Mouse (Mus musculus): ENCODE measurements around the gene Clcf1.

Clcf1 gene

GRCm38 (mm10) chr19:4220957-4221743 is 7.1 kb downstream of the Clcf1 start:
- TF ChIP-seq GATA4 (IDR thresholded peaks at IDR 0.05; ENCODE audit: insufficient replicate concordance, low read length) = no peak

GRCm38 (mm10) chr19:4222165-4222564 is 8.1 kb downstream of the Clcf1 start:
- TF ChIP-seq GATA4 (IDR thresholded peaks at IDR 0.05; ENCODE audit: insufficient replicate concordance, low read length) = no peak

- no peak for TF ChIP-seq GATA4 (IDR thresholded peaks at IDR 0.05; ENCODE audit: insufficient replicate concordance, low read length)
Measured at GRCm38 (mm10) chr19:4226779-4227178, 12.7 kb downstream of the Clcf1 start.

GRCm38 (mm10) chr19:4227446-4227845 is 13.4 kb downstream of the Clcf1 start:
- TF ChIP-seq GATA4 (IDR thresholded peaks at IDR 0.05; ENCODE audit: insufficient replicate concordance, low read length) = no peak

- no peak for TF ChIP-seq GATA4 (IDR thresholded peaks at IDR 0.05; ENCODE audit: insufficient replicate concordance, low read length)
Measured at GRCm38 (mm10) chr19:4227894-4228678, 14.0 kb downstream of the Clcf1 start.

GRCm38 (mm10) chr19:4228891-4229290 is 14.9 kb downstream of the Clcf1 start:
- TF ChIP-seq GATA4 (IDR thresholded peaks at IDR 0.05; ENCODE audit: insufficient replicate concordance, low read length) = no peak

- no peak for TF ChIP-seq GATA4 (IDR thresholded peaks at IDR 0.05; ENCODE audit: insufficient replicate concordance, low read length)
Measured at GRCm38 (mm10) chr19:4229451-4230076, 15.5 kb downstream of the Clcf1 start.

GRCm38 (mm10) chr19:4230415-4230814 is 16.4 kb downstream of the Clcf1 start:
- no peak for TF ChIP-seq GATA4 (IDR thresholded peaks at IDR 0.05; ENCODE audit: insufficient replicate concordance, low read length)

GRCm38 (mm10) chr19:4231253-4232185 is 17.5 kb downstream of the Clcf1 start, which contains the start of gene Pold4:
Gene Pold4, plus strand, starts transcription at chr19:4231899.
- TF ChIP-seq GATA4 (IDR thresholded peaks at IDR 0.05; ENCODE audit: insufficient replicate concordance, low read length) = no peak

- TF ChIP-seq GATA4 (IDR thresholded peaks at IDR 0.05; ENCODE audit: insufficient replicate concordance, low read length) = no peak
Measured at GRCm38 (mm10) chr19:4232186-4232572, 18.1 kb downstream of the Clcf1 start.

GRCm38 (mm10) chr19:4232651-4233050 is 18.6 kb downstream of the Clcf1 start:
- TF ChIP-seq GATA4 (IDR thresholded peaks at IDR 0.05; ENCODE audit: insufficient replicate concordance, low read length) = no peak

- TF ChIP-seq GATA4 (IDR thresholded peaks at IDR 0.05; ENCODE audit: insufficient replicate concordance, low read length) = no peak
Measured at GRCm38 (mm10) chr19:4234548-4234947, 20.5 kb downstream of the Clcf1 start.

GRCm38 (mm10) chr19:4240247-4240668 is 26.2 kb downstream of the Clcf1 start:
- no peak for TF ChIP-seq GATA4 (IDR thresholded peaks at IDR 0.05; ENCODE audit: insufficient replicate concordance, low read length)

- TF ChIP-seq GATA4 (IDR thresholded peaks at IDR 0.05; ENCODE audit: insufficient replicate concordance, low read length) = no peak
Measured at GRCm38 (mm10) chr19:4242416-4242815, 28.4 kb downstream of the Clcf1 start.

- no peak for TF ChIP-seq GATA4 (IDR thresholded peaks at IDR 0.05; ENCODE audit: insufficient replicate concordance, low read length)
Measured at GRCm38 (mm10) chr19:4244775-4245174, 30.7 kb downstream of the Clcf1 start.

Data from liver, adult (tissue).